Mouse (Mus musculus) liver, embryonic 16.5 days (tissue): ENCODE results near the gene Ttll10. TPM values are rescaled to one million over a fixed set of nuclear protein-coding genes. Genes with fewer than 3 reads are reported as not detected.

Experiments
- ATAC-seq: fragments of 200-750 bp; cut with Nextera tagmentation; 2 replicates; pipeline ENCODE4 v1.8.0; 2017; ENCODE audit warnings: low read depth, mild to moderate bottlenecking, moderate number of reproducible peaks, moderate library complexity
- H3K27ac ChIP-seq: fragments of 300-500 bp; sonication (generic); 2 replicates; pipeline ENCODE4 v1.5.1; 2014; ENCODE audit warnings: mild to moderate bottlenecking, low read length
- H3K27me3 ChIP-seq: fragments of 300-500 bp; sonication (generic); 2 replicates; pipeline ENCODE4 v1.6.1; 2014; ENCODE audit warnings: low read depth, low read length, mixed read lengths; ENCODE audit not compliant: control insufficient read depth, insufficient read depth
- H3K36me3 ChIP-seq: fragments of 300-500 bp; sonication (generic); 2 replicates; pipeline ENCODE4 v1.6.1; 2014; ENCODE audit warnings: mild to moderate bottlenecking; ENCODE audit not compliant: control insufficient read depth, insufficient read depth
- H3K4me1 ChIP-seq: fragments of 300-500 bp; sonication (generic); 2 replicates; pipeline ENCODE4 v1.6.1; 2014; ENCODE audit warnings: low read depth, low read length, mixed read lengths; ENCODE audit not compliant: control insufficient read depth
- H3K4me2 ChIP-seq: fragments of 300-500 bp; sonication (generic); 2 replicates; pipeline ENCODE4 v1.6.1; 2014; ENCODE audit warnings: low read depth, low read length, mixed read lengths
- H3K4me3 ChIP-seq: fragments of 300-500 bp; sonication (generic); 2 replicates; pipeline ENCODE4 v1.5.1; 2014; ENCODE audit warnings: low read depth, mild to moderate bottlenecking, low read length
- H3K9ac ChIP-seq: fragments of 300-500 bp; sonication (generic); 2 replicates; pipeline ENCODE4 v1.6.1; 2014; ENCODE audit warnings: low read depth, low read length
- H3K9me3 ChIP-seq: fragments of 300-500 bp; sonication (generic); replicated peaks from 2 replicates; pipeline ENCODE4 v1.6.1; 2016; ENCODE audit warnings: low read length; ENCODE audit not compliant: control insufficient read depth
- WGBS: fragments of 180-500 bp; shearing (Covaris S2); extraction: QIAGEN DNeasy Blood & Tissue Kit; methylation state at CpG from one replicate; pipeline ENCODE4 v1.1.7; 2014; ENCODE audit not compliant: insufficient replicate concordance; 5-methylcytosine and 5-hydroxymethylcytosine counted together
- polyA plus RNA-seq: library from polyadenylated mRNA; unstranded; fragments of >200 nt; fragmentation: Nextera tagmentation; extraction: Ambion mirVana; gene quantifications from 2 replicates; pipeline ENCODE4 v1.2.1, GENCODE M21; 2015

The Ttll10 gene
- polyA plus RNA-seq, 1 experiment from 2014 or later, result 0.33 TPM

GRCm38 (mm10) chr4:156034301-156034700, 24.9 kb downstream of the Ttll10 start:
- Histone ChIP-seq H3K36me3 (no peaks in the 10 kb centered on the region), H3K27ac (no peak overlapping the region), H3K4me2 (no peak overlapping the region), H3K27me3 (peaks cover 22% of the 10 kb centered on the region), H3K4me1 (peaks cover 5% of the 10 kb centered on the region; the same call in 1 of the 2 replicates), H3K9me3 (no peaks in the 10 kb centered on the region), H3K4me3 (no peak overlapping the region), H3K9ac (no peak overlapping the region)
- WGBS, result 60% methylated on average over 4 of the region's 4 CpGs
- no peak for ATAC-seq

DNA sequence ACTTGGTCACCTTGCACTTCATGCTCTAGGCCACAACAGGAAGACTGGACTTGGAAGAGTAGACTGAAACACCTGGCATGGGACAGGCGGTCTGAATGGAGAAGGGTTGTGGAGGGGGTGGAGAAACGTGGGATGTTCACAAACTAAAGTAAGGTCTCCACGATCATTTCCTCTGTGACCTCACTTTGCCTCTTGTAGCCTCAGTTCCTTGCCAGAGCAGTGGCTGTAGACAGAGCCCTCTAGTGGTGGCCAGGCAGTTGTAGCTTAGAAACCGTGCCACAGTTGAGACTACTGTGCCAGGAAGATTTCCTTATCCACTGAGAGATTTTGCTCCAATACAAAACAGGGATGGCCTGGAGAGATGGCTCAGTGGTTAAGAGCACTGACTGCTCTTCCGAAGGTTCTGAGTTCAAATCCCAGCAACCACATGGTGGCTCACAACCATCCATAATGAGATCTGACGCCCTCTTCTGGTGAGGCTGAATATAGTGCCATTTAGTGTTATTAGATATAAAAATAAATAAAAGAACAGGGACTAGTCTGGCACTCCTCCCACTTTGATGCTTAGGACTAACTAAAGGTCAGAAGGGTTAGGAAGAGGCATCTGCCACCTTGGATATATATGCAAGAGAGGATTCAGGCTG, 25.6 kb downstream of the Ttll10 start:
- H3K4me3 ChIP-seq, result no peak overlapping the region
- no peak overlapping the region for H3K9ac ChIP-seq
- WGBS, result 24% methylated on average over 6 of the region's 6 CpGs

DNA sequence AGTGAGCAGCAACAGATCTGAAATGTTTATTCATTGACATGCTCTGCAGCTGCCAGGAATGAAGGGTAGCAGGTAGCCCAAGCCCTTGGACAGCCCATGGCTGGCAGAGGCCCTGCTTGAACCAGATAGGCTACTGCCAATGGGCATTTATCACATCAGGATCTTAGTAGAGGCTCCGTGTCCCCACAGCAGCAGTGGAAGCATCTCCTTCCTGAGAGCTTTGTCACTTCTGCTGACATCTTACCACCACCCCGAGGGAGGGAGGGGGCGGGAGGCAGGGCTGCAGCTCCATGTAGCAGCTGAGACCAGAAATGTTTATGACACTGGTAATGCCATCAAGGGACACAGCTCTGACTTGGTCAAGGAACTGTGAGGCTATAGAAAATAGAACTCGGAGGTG, 26.4 kb downstream of the Ttll10 start:
- ATAC-seq, result no peak
- H3K27ac ChIP-seq, result no peak overlapping the region
- H3K4me1 ChIP-seq, result peaks cover 5% of the 10 kb centered on the region; the same call in 1 of the 2 replicates
- no peak overlapping the region for H3K9ac ChIP-seq
- H3K9me3 ChIP-seq, result no peaks in the 10 kb centered on the region
- no peaks in the 10 kb centered on the region for H3K36me3 ChIP-seq
- H3K27me3 ChIP-seq, result peaks cover 22% of the 10 kb centered on the region
- H3K4me3 ChIP-seq, result no peak overlapping the region
- H3K4me2 ChIP-seq, result no peak overlapping the region
- WGBS, result 48% methylated on average over 4 of the region's 4 CpGs

More for the DNA sequence above, 25.6 kb downstream of the Ttll10 start:
- peaks cover 22% of the 10 kb centered on the region for H3K27me3 ChIP-seq
- ATAC-seq, result no peak
- no peaks in the 10 kb centered on the region for H3K36me3 ChIP-seq
- peaks cover 5% of the 10 kb centered on the region; the same call in 1 of the 2 replicates for H3K4me1 ChIP-seq
- no peaks in the 10 kb centered on the region for H3K9me3 ChIP-seq
- no peak overlapping the region for H3K4me2 ChIP-seq
- H3K27ac ChIP-seq, result no peak overlapping the region

GRCm38 (mm10) chr4:156031593-156032391, 27.4 kb downstream of the Ttll10 start:
- peak; percentile 75 for ATAC-seq
- Histone ChIP-seq H3K4me3 (peak overlapping the region; percentile 55), H3K4me2 (peak overlapping the region; percentile 52), H3K9me3 (no peaks in the 10 kb centered on the region), H3K4me1 (peaks cover 5% of the 10 kb centered on the region; the same call in 1 of the 2 replicates), H3K36me3 (no peaks in the 10 kb centered on the region), H3K9ac (peak overlapping the region; percentile 35; the same call in 1 of the 2 replicates), H3K27ac (peak overlapping the region; percentile 68), H3K27me3 (peaks cover 22% of the 10 kb centered on the region)
- 4% methylated on average over 24 of the region's 24 CpGs for WGBS

- Histone ChIP-seq H3K27ac (peak overlapping the region; percentile 68), H3K36me3 (no peaks in the 10 kb centered on the region), H3K4me1 (peaks cover 7% of the 10 kb centered on the region; the same call in 1 of the 2 replicates), H3K27me3 (peaks cover 21% of the 10 kb centered on the region), H3K4me3 (peak overlapping the region; percentile 55), H3K9ac (peak overlapping the region; percentile 35; the same call in 1 of the 2 replicates), H3K4me2 (peak overlapping the region; percentile 52), H3K9me3 (no peaks in the 10 kb centered on the region)
- ATAC-seq, result peak; percentile 22
- 14% methylated on average over 7 of the region's 7 CpGs for WGBS
These were observed 28.0 kb downstream of the Ttll10 start for GRCm38 (mm10) chr4:156031255-156031592.

DNA sequence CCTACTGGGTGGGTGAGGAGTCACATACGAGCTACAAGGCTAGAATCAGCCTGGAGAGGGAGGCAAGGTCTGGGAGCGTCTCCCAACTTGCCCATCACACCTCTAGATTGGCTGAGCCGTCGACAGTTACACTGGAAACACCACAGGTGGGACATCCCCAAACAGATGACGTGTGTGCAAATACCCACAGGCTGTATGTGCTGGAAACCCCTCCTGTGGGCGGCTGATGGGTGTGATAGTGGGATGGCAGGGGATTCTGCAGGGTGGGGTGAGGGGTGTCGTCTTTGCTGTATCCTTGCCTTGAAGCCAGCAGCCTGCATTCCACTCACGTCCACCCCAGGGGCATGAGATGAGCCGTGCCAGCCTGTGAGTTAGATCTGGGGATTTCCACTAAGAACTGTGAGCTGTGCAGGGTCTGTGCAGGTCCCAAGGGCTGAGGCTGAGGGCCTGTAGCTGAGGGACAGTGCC, 28.5 kb downstream of the Ttll10 start:
- H3K27ac ChIP-seq, result no peak overlapping the region
- H3K4me3 ChIP-seq, result peak overlapping the region; percentile 55
- peaks cover 11% of the 10 kb centered on the region; the same call in 1 of the 2 replicates for H3K4me1 ChIP-seq
- WGBS, result 52% methylated on average over 9 of the region's 9 CpGs
- H3K9ac ChIP-seq, result peak overlapping the region; percentile 35; the same call in 1 of the 2 replicates
- peaks cover 16% of the 10 kb centered on the region for H3K27me3 ChIP-seq
- peak overlapping the region; percentile 52 for H3K4me2 ChIP-seq
- no peaks in the 10 kb centered on the region for H3K36me3 ChIP-seq
- ATAC-seq, result no peak
- no peaks in the 10 kb centered on the region for H3K9me3 ChIP-seq

DNA sequence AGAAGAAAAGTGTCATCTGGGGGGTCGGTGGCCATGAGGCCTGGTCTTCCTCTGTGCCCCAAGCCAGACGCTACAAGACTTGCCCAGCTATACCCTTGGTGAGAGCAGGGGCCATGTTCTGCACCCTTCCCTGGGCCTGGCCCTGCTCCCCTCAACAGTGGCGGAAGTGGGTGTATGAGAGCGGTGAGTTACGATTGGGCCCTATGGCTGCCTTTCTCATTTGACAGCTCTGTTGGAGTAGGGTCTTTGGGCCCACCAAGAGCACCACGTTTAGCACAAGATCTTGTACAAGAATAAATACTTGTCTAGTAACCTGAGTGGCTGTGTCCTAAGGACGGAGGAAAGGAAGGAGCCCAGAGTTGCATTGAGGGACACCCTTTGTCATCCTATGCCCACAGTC, 30.6 kb downstream of the Ttll10 start:
- Histone ChIP-seq H3K27me3 (no peaks in the 10 kb centered on the region), H3K4me2 (no peak overlapping the region), H3K4me3 (no peak overlapping the region), H3K9me3 (no peaks in the 10 kb centered on the region), H3K36me3 (no peaks in the 10 kb centered on the region), H3K27ac (no peak overlapping the region), H3K9ac (no peak overlapping the region), H3K4me1 (peaks cover 11% of the 10 kb centered on the region; the same call in 1 of the 2 replicates)
- no peak for ATAC-seq
- WGBS, result 68% methylated on average over 7 of the region's 7 CpGs

GRCm38 (mm10) chr4:156026013-156026412, 33.2 kb downstream of the Ttll10 start, which contains the start of gene Tnfrsf18:
TSS of gene Tnfrsf18 (plus strand) at chr4:156026164.
- H3K9ac ChIP-seq, result no peak within 1 kb of the TSS
- peaks cover 8% of the 10 kb centered on the region; the same call in 1 of the 2 replicates for H3K4me1 ChIP-seq
- H3K4me3 ChIP-seq, result no peak within 1 kb of the TSS
- no peaks in the 10 kb centered on the region for H3K27me3 ChIP-seq
- no peak within 1 kb of the TSS for H3K4me2 ChIP-seq
- no peak within 1 kb of the TSS for H3K27ac ChIP-seq
- WGBS, result 35% methylated on average over 4 of the region's 4 CpGs
- H3K36me3 ChIP-seq, result no peaks in the 10 kb centered on the region
- no peaks in the 10 kb centered on the region for H3K9me3 ChIP-seq
- peak; percentile 16; the same call in 1 of the 2 replicates for ATAC-seq
